Mouse (Mus musculus): ENCODE results near the gene Tpk1. TPM values are rescaled to one million over a fixed set of nuclear protein-coding genes. Genes with fewer than 3 reads are reported as not detected.
"Not testable (repeated sequence)": the region's sequence is repeated elsewhere in the genome, so short reads cannot be mapped to it uniquely, and the experiment has no call there.

Gene Tpk1
- polyA plus RNA-seq, 1 experiment from 2014 or later = 7.4 TPM

DNA sequence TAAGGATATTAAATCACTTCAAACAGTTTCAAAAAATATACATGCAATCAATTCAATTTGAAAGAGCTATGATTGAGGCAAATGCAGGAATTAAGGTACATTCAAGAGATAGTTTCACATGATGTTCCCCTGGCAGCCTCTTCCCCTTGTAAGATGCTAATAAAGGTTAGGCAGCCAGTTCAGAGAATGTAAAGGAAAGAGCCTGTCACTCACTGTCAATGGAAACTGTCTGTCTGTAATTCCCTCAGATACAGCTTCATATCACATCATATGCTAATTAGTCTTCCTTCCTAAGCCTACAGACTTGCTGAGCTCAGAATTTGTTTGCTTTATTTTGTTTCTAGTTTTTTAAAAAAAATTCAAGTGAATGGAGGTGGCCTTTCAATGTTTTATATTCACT lies 147.7 kb downstream of the Tpk1 start:
- no peak overlapping the region for H3K4me3 ChIP-seq

DNA sequence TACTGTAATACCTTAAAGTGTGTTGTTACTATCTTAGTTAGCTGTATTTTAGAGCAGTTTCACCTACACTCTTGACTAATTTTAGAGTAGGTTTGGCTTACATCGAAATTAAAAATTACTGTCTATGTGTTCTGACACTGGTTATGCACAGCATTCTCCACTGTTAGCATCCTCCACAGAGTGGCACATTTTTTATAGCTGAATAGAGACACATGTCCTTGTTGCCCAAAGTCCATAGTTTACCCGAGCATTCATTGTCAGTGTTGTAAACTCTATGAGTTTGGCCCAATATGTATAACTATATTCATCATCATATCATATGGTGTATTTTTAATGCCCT lies 148.8 kb downstream of the Tpk1 start:
- no peaks in the 10 kb centered on the region for H3K36me3 ChIP-seq
- no peak overlapping the region for H3K4me2 ChIP-seq
- no peaks in the 10 kb centered on the region for H3K27me3 ChIP-seq (replicated peaks)
- WGBS = 73% methylated on average over 2 of the region's 2 CpGs
- no peak overlapping the region for H3K27ac ChIP-seq (replicated peaks)
- H3K9me3 ChIP-seq = no peaks in the 10 kb centered on the region
- H3K4me1 ChIP-seq = no peaks in the 10 kb centered on the region; the same call in 1 of the 2 replicates
- no peak overlapping the region for H3K4me3 ChIP-seq
- no peak for ATAC-seq (ENCODE audit: extremely low read depth, insufficient number of reproducible peaks, low FRiP score, low TSS enrichment)
- H3K9ac ChIP-seq = no peak overlapping the region

More for the DNA sequence above, 147.7 kb downstream of the Tpk1 start:
- Histone ChIP-seq H3K27ac (replicated peaks) (no peak overlapping the region), H3K9ac (no peak overlapping the region), H3K27me3 (replicated peaks) (no peaks in the 10 kb centered on the region), H3K36me3 (no peaks in the 10 kb centered on the region), H3K4me2 (no peak overlapping the region), H3K4me1 (no peaks in the 10 kb centered on the region; the same call in 1 of the 2 replicates), H3K9me3 (no peaks in the 10 kb centered on the region)
- ATAC-seq (ENCODE audit: extremely low read depth, insufficient number of reproducible peaks, low FRiP score, low TSS enrichment) = no peak

- Histone ChIP-seq H3K27me3 (replicated peaks) (no peaks in the 10 kb centered on the region), H3K9ac (no peak overlapping the region), H3K4me1 (no peaks in the 10 kb centered on the region; the same call in 1 of the 2 replicates), H3K9me3 (no peaks in the 10 kb centered on the region), H3K4me3 (no peak overlapping the region), H3K4me2 (no peak overlapping the region), H3K27ac (replicated peaks) (no peak overlapping the region), H3K36me3 (no peaks in the 10 kb centered on the region)
- no peak for ATAC-seq (ENCODE audit: extremely low read depth, insufficient number of reproducible peaks, low FRiP score, low TSS enrichment)
- 86% methylated on average over 2 of the region's 2 CpGs for WGBS
These were observed 149.3 kb downstream of the Tpk1 start for GRCm38 (mm10) chr6:43516593-43517315.

- WGBS = 53% methylated on average over 2 of the region's 2 CpGs
- H3K4me3 ChIP-seq; H3K36me3 ChIP-seq; H3K4me1 ChIP-seq; H3K9me3 ChIP-seq; ATAC-seq (ENCODE audit: extremely low read depth, insufficient number of reproducible peaks, low FRiP score, low TSS enrichment); H3K4me2 ChIP-seq; H3K9ac ChIP-seq; H3K27ac ChIP-seq (replicated peaks); H3K27me3 ChIP-seq (replicated peaks): not testable (repeated sequence)
These were observed 159.2 kb downstream of the Tpk1 start for GRCm38 (mm10) chr6:43506686-43507385.

GRCm38 (mm10) chr6:43504609-43505230 lies 161.4 kb downstream of the Tpk1 start:
- H3K9me3 ChIP-seq = no peaks in the 10 kb centered on the region
- ATAC-seq (ENCODE audit: extremely low read depth, insufficient number of reproducible peaks, low FRiP score, low TSS enrichment) = no peak
- H3K9ac ChIP-seq = no peak overlapping the region
- 0 out of 2 replicates have a peak, but pooled peaks cover 4% of the 10 kb centered on the region for H3K4me1 ChIP-seq
- no peaks in the 10 kb centered on the region for H3K36me3 ChIP-seq
- H3K4me2 ChIP-seq = no peak overlapping the region
- H3K4me3 ChIP-seq = no peak overlapping the region
- H3K27me3 ChIP-seq (replicated peaks) = no peaks in the 10 kb centered on the region
- H3K27ac ChIP-seq (replicated peaks) = no peak overlapping the region
- WGBS = 79% methylated on average over 5 of the region's 5 CpGs

DNA sequence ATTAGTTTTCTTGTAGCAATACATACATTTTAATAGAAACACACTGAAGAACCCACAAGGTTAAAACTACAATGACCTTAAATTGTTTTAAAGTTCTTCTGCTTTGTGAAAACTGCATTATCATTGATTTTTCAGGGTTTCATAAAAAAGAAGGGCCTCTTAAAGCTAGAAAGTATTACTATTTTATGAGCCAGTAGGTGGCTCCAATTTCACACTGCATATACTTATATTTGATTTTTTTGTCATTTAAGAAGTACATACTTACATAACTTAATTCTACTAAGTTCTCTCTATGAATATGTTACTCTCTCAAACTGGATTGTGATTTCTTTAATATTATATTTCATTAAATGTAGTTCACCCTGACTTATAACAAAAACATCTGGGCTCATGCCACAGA lies 173.7 kb downstream of the Tpk1 start:
- no peaks in the 10 kb centered on the region for H3K36me3 ChIP-seq
- H3K27ac ChIP-seq (replicated peaks) = no peak overlapping the region
- H3K9ac ChIP-seq = no peak overlapping the region
- no peaks in the 10 kb centered on the region for H3K4me1 ChIP-seq
- no peak overlapping the region for H3K4me2 ChIP-seq
- H3K27me3 ChIP-seq (replicated peaks) = no peaks in the 10 kb centered on the region
- peaks cover 12% of the 10 kb centered on the region; the same call in 1 of the 2 replicates for H3K9me3 ChIP-seq
- H3K4me3 ChIP-seq = no peak overlapping the region
- ATAC-seq (ENCODE audit: extremely low read depth, insufficient number of reproducible peaks, low FRiP score, low TSS enrichment) = no peak

- no peak for ATAC-seq (ENCODE audit: extremely low read depth, insufficient number of reproducible peaks, low FRiP score, low TSS enrichment)
- H3K36me3 ChIP-seq = no peaks in the 10 kb centered on the region
- WGBS = 63% methylated on average over 2 of the region's 2 CpGs
These were observed 179.4 kb downstream of the Tpk1 start for GRCm38 (mm10) chr6:43486691-43487090.

DNA sequence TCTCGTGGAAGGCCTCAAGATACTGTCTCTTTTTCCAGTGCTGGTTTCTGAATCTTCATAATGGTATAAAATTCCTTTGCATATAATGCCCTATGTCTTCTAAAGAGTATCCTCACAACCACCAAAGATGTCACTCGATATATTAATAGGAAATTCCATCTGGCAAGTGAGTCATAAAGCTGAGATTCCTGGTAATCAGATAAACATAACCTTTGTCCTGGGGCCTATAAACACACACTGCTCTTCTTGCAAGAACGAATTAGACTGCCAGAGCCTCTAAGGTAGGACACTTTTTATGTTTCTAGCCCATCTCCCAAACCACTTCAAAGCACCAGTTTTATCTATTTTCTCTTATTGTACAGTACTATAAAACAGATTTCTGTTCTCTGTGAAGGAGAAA lies 185.4 kb downstream of the Tpk1 start:
- Histone ChIP-seq H3K36me3 (no peaks in the 10 kb centered on the region), H3K27ac (replicated peaks) (no peak overlapping the region), H3K4me3 (no peak overlapping the region), H3K4me2 (no peak overlapping the region), H3K9ac (no peak overlapping the region), H3K27me3 (replicated peaks) (no peaks in the 10 kb centered on the region), H3K9me3 (no peaks in the 10 kb centered on the region), H3K4me1 (no peaks in the 10 kb centered on the region)
- 61% methylated on average over 3 of the region's 3 CpGs for WGBS
- no peak for ATAC-seq (ENCODE audit: extremely low read depth, insufficient number of reproducible peaks, low FRiP score, low TSS enrichment)

More at GRCm38 (mm10) chr6:43486691-43487090, 179.4 kb downstream of the Tpk1 start:
- H3K4me2 ChIP-seq = no peak overlapping the region
- no peak overlapping the region for H3K4me3 ChIP-seq
- H3K9ac ChIP-seq = no peak overlapping the region
- no peaks in the 10 kb centered on the region for H3K9me3 ChIP-seq
- H3K27ac ChIP-seq (replicated peaks) = no peak overlapping the region
- H3K4me1 ChIP-seq = no peaks in the 10 kb centered on the region
- H3K27me3 ChIP-seq (replicated peaks) = no peaks in the 10 kb centered on the region

DNA sequence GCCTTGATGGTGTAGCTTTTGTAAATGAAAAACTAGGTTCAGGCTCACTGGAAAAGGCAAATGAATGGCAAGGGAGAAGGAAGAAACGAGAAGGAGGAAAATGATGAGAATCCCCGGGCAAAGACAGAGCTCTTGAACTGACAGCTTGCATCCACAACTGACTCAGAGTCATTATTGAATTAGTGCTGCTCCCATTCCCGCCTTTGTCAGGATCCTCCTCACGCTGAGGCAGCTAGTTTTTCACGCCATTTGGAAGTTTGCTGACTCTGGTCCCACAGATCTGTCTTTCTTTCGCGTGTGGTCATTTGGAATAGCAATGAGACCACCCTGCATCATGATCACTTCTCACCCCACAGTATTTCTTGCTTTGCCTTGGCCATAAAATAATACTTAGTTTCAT lies 187.3 kb downstream of the Tpk1 start:
- no peak overlapping the region for H3K4me2 ChIP-seq
- H3K9ac ChIP-seq = no peak overlapping the region
- no peak for ATAC-seq (ENCODE audit: extremely low read depth, insufficient number of reproducible peaks, low FRiP score, low TSS enrichment)
- H3K27me3 ChIP-seq (replicated peaks) = no peaks in the 10 kb centered on the region
- 69% methylated on average over 7 of the region's 7 CpGs for WGBS
- no peak overlapping the region for H3K27ac ChIP-seq (replicated peaks)
- no peaks in the 10 kb centered on the region for H3K4me1 ChIP-seq
- H3K9me3 ChIP-seq = no peaks in the 10 kb centered on the region
- no peaks in the 10 kb centered on the region for H3K36me3 ChIP-seq
- no peak overlapping the region for H3K4me3 ChIP-seq

- no peak overlapping the region for H3K9ac ChIP-seq
- H3K9me3 ChIP-seq = no peaks in the 10 kb centered on the region
- H3K27me3 ChIP-seq (replicated peaks) = no peaks in the 10 kb centered on the region
- H3K36me3 ChIP-seq = no peaks in the 10 kb centered on the region
- 89% methylated on average over 3 of the region's 3 CpGs for WGBS
- H3K4me3 ChIP-seq = no peak overlapping the region
- no peak for ATAC-seq (ENCODE audit: extremely low read depth, insufficient number of reproducible peaks, low FRiP score, low TSS enrichment)
- no peak overlapping the region for H3K4me2 ChIP-seq
- H3K4me1 ChIP-seq = no peaks in the 10 kb centered on the region
- no peak overlapping the region for H3K27ac ChIP-seq (replicated peaks)
These were observed 189.7 kb downstream of the Tpk1 start for GRCm38 (mm10) chr6:43476406-43476805.

DNA sequence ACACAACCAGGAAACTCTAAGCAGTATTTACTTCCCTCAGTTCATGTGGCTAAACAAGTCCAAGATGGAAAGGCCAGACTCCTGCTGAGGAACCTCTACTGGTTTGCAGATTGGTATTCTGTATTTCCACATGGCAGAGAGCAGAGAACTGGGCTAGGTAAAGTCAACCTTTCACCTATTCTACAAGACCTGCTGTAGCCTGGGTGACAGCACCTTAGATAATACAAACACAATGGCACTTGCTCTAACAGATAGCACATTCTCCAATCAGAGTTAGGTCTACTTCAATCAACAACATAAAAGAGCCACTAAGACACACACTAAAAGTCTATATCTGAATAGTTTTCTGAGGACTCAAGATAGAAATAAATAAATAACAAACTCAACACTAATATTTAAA lies 190.2 kb downstream of the Tpk1 start:
- no peaks in the 10 kb centered on the region for H3K27me3 ChIP-seq (replicated peaks)
- no peak overlapping the region for H3K9ac ChIP-seq
- no peak overlapping the region for H3K4me3 ChIP-seq
- H3K4me1 ChIP-seq = no peaks in the 10 kb centered on the region
- no peaks in the 10 kb centered on the region for H3K36me3 ChIP-seq
- no peak for ATAC-seq (ENCODE audit: extremely low read depth, insufficient number of reproducible peaks, low FRiP score, low TSS enrichment)
- no peak overlapping the region for H3K27ac ChIP-seq (replicated peaks)
- H3K4me2 ChIP-seq = no peak overlapping the region
- H3K9me3 ChIP-seq = no peaks in the 10 kb centered on the region

- Histone ChIP-seq H3K36me3 (no peaks in the 10 kb centered on the region), H3K9me3 (no peaks in the 10 kb centered on the region), H3K27me3 (replicated peaks) (no peaks in the 10 kb centered on the region), H3K4me2 (no peak overlapping the region), H3K27ac (replicated peaks) (no peak overlapping the region), H3K9ac (no peak overlapping the region), H3K4me3 (no peak overlapping the region), H3K4me1 (no peaks in the 10 kb centered on the region)
- ATAC-seq (ENCODE audit: extremely low read depth, insufficient number of reproducible peaks, low FRiP score, low TSS enrichment) = no peak
- 59% methylated on average over 1 of the region's 1 CpGs for WGBS
These were observed 194.5 kb downstream of the Tpk1 start for GRCm38 (mm10) chr6:43471556-43471955.

Data from heart, embryonic 13.5 days (tissue).